Mouse (Mus musculus): Measurements from ENCODE around the gene Vmn1r132. TPM values are rescaled to one million over a fixed set of nuclear protein-coding genes. Genes with fewer than 3 reads are reported as not detected.
"Not testable (repeated sequence)": the region's sequence is repeated elsewhere in the genome, so short reads cannot be mapped to it uniquely, and the experiment has no call there.

Gene Vmn1r132
- total RNA-seq (2021) = not detected

- intact Hi-C loops (cut with DNase I); DNase-seq (ENCODE audit: low spot score in 2 of 2): not testable (repeated sequence)
Measured at GRCm38 (mm10) chr7:21613792-21614191, at the start of gene Vmn1r132. Gene Vmn1r132 (plus strand): TSS chr7:21614092.

Other genes starting within 250 kb of the Vmn1r132 start
- gene Gm6882, start 181.3 kb upstream of the Vmn1r132 start, total RNA-seq (2021) = not detected
- gene Vmn1r130, start 102.3 kb upstream of the Vmn1r132 start, total RNA-seq (2021) = not detected
- gene Vmn1r131, start 68.0 kb upstream of the Vmn1r132 start, total RNA-seq (2021) = not detected
- not detected for gene Gm4175, start 147.4 kb downstream of the Vmn1r132 start, total RNA-seq (2021)
- not detected for gene Gm4177, start 182.6 kb downstream of the Vmn1r132 start, total RNA-seq (2021)
- not detected for gene Vmn1r135, start 218.3 kb downstream of the Vmn1r132 start, total RNA-seq (2021)
- not detected for gene Gm5725, start 230.2 kb downstream of the Vmn1r132 start, total RNA-seq (2021)